Mouse (Mus musculus) cortical plate, adult 2 months (tissue): ENCODE data around the gene Lrrc8b.

Experiments
- CTCF ChIP-seq: fragments of 200-500 bp; IDR thresholded peaks from 2 replicates; pipeline ENCODE4 v1.5.1; 2011; ENCODE audit warnings: mild to moderate bottlenecking, control low read depth, low read length; ENCODE audit not compliant: insufficient read depth; ENCODE audit errors: extremely low read depth
- POLR2A ChIP-seq: fragments of 200-500 bp; IDR thresholded peaks from 2 replicates; pipeline ENCODE4 v1.6.1; 2011; ENCODE audit warnings: mild to moderate bottlenecking, low read length, control low read depth; ENCODE audit not compliant: insufficient read depth; ENCODE audit errors: extremely low read depth

DNA sequence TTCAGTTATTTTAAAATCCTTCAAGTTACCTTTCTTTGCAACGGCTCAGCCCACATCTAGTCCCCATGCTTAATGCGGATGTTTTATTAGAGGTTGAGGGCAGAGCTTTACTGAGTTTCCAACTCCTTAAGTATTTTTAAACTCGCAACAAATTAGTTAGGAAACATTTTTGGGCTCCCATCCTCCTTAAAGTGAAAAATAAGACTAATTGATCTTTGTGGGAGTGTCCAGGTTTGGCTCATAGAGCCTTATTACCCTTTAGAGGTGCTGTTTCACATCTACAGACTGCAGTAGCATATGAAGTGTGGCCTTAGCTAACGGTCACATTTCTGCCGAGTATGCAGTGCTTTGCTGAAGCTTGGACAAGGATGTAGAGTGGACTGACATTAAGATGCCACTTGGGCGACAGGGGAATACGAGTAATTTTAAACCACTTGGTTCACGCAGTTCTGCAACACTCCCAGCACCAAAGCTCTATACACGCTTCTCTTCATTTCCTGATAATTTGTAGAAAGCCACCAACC, 104.9 kb downstream of the Lrrc8b start:
- TF ChIP-seq POLR2A (no peak), CTCF (no peak)
